Mouse (Mus musculus) intestine, postnatal 0 days (tissue): ENCODE results near the gene Gm36210. TPM values are rescaled to one million over a fixed set of nuclear protein-coding genes. Genes with fewer than 3 reads are reported as not detected.

Experiments
- ATAC-seq: fragments of 200-750 bp; cut with Nextera tagmentation; 2 replicates; pipeline ENCODE4 v1.8.0; 2017; ENCODE audit warnings: mild to moderate bottlenecking, moderate TSS enrichment, moderate library complexity
- H3K27ac ChIP-seq: fragments of 300-500 bp; sonication (generic); 2 replicates; pipeline ENCODE4 v1.5.1; 2014; ENCODE audit warnings: mild to moderate bottlenecking, low read depth, low read length, moderate library complexity
- H3K27me3 ChIP-seq: fragments of 300-500 bp; sonication (generic); replicated peaks from 2 replicates; pipeline ENCODE4 v1.6.1; 2014; ENCODE audit warnings: low read length, mixed read lengths; ENCODE audit not compliant: control insufficient read depth, insufficient read depth
- H3K36me3 ChIP-seq: fragments of 300-500 bp; sonication (generic); 2 replicates; pipeline ENCODE4 v1.6.1; 2014; ENCODE audit warnings: mild to moderate bottlenecking, moderate library complexity; ENCODE audit not compliant: control insufficient read depth, insufficient read depth
- H3K4me1 ChIP-seq: fragments of 300-500 bp; sonication (generic); replicated peaks from 2 replicates; pipeline ENCODE4 v1.6.1; 2014; ENCODE audit warnings: antibody characterized with exemption, low read length, mixed read lengths; ENCODE audit not compliant: control insufficient read depth, insufficient read depth
- H3K4me2 ChIP-seq: fragments of 300-500 bp; sonication (generic); replicated peaks from 2 replicates; pipeline ENCODE4 v1.6.1; 2014; ENCODE audit warnings: low read depth, mild to moderate bottlenecking, moderate library complexity
- H3K4me3 ChIP-seq: fragments of 300-500 bp; sonication (generic); 2 replicates; pipeline ENCODE4 v1.5.1; 2014; ENCODE audit warnings: low read depth, low read length
- H3K9ac ChIP-seq: fragments of 300-500 bp; sonication (generic); 2 replicates; pipeline ENCODE4 v1.6.1; 2014; ENCODE audit warnings: mild to moderate bottlenecking, low read depth, low read length
- H3K9me3 ChIP-seq: fragments of 300-500 bp; sonication (generic); 2 replicates; pipeline ENCODE4 v1.6.1; 2016; ENCODE audit warnings: mixed run types; ENCODE audit not compliant: control insufficient read depth
- CTCF ChIP-seq: sonication (generic); IDR thresholded peaks from 2 replicates; pipeline ENCODE4 v1.5.1; 2016; ENCODE audit warnings: low read depth, mild to moderate bottlenecking, control low read depth, antibody characterized with exemption, moderate library complexity
- WGBS: fragments of 180-500 bp; shearing (Covaris S2); extraction: QIAGEN DNeasy Blood & Tissue Kit; methylation state at CpG from one replicate; pipeline ENCODE4 v1.1.7; 2014; 5-methylcytosine and 5-hydroxymethylcytosine counted together
- polyA plus RNA-seq: library from polyadenylated mRNA; unstranded; fragments of >200 nt; fragmentation: Nextera tagmentation; extraction: Ambion mirVana; gene quantifications from 2 replicates; pipeline ENCODE4 v1.2.1, GENCODE M21; 2015

The Gm36210 gene
- polyA plus RNA-seq, 1 experiment from 2014 or later, result not detected

- no peaks in the 10 kb centered on the region for H3K9me3 ChIP-seq
- H3K27ac ChIP-seq, result no peak overlapping the region
- H3K36me3 ChIP-seq, result no peaks in the 10 kb centered on the region
- 62% methylated on average over 7 of the region's 7 CpGs for WGBS
- no peak overlapping the region for H3K9ac ChIP-seq
- no peak overlapping the region for H3K4me3 ChIP-seq
- ATAC-seq, result no peak
- H3K27me3 ChIP-seq, result 0 out of 2 replicates have a peak, but pooled peaks cover 3% of the 10 kb centered on the region
- no peak for TF ChIP-seq CTCF
- H3K4me1 ChIP-seq, result no peaks in the 10 kb centered on the region
- no peak overlapping the region for H3K4me2 ChIP-seq
Measured at GRCm38 (mm10) chr7:4857321-4857720, 49.0 kb downstream of the Gm36210 start.

GRCm38 (mm10) chr7:4856508-4856907 is 49.8 kb downstream of the Gm36210 start:
- no peak overlapping the region for H3K9ac ChIP-seq
- no peaks in the 10 kb centered on the region for H3K36me3 ChIP-seq
- no peak for ATAC-seq
- H3K4me2 ChIP-seq, result no peak overlapping the region
- no peaks in the 10 kb centered on the region for H3K9me3 ChIP-seq
- no peak for TF ChIP-seq CTCF
- H3K27me3 ChIP-seq, result 0 out of 2 replicates have a peak, but pooled peaks cover 3% of the 10 kb centered on the region
- no peak overlapping the region for H3K27ac ChIP-seq
- 81% methylated on average over 9 of the region's 9 CpGs for WGBS
- no peaks in the 10 kb centered on the region for H3K4me1 ChIP-seq
- no peak overlapping the region for H3K4me3 ChIP-seq

DNA sequence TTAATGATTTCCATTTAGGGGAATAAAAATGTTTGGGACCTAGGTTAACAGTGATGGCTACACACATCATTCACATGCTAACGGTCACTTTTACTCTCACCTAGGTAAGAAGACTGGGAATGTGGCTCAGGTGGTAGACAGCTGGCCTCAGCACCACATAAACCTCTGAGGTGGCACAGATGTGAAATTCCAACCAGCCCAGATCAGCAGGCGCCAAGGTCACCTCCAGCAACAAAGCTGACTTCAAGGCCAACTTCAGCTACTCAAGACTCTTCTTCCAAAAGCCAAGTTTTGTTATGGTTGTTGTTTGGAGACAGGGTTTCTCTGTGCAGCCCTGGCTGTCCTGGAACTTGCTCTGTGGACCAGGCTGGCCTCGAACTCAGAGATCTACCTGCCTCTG is 52.7 kb downstream of the Gm36210 start:
- Histone ChIP-seq H3K27me3 (0 out of 2 replicates have a peak, but pooled peaks cover 3% of the 10 kb centered on the region), H3K27ac (no peak overlapping the region), H3K4me1 (no peaks in the 10 kb centered on the region), H3K9me3 (no peaks in the 10 kb centered on the region), H3K36me3 (no peaks in the 10 kb centered on the region), H3K4me3 (no peak overlapping the region), H3K9ac (no peak overlapping the region), H3K4me2 (no peak overlapping the region)
- TF ChIP-seq CTCF, result no peak
- no peak for ATAC-seq
- 78% methylated on average over 3 of the region's 3 CpGs for WGBS

- H3K27ac ChIP-seq, result no peak overlapping the region
- H3K36me3 ChIP-seq, result no peaks in the 10 kb centered on the region
- no peak overlapping the region for H3K9ac ChIP-seq
- H3K27me3 ChIP-seq, result no peaks in the 10 kb centered on the region
- H3K4me3 ChIP-seq, result no peak overlapping the region
- H3K9me3 ChIP-seq, result no peaks in the 10 kb centered on the region
- no peak for TF ChIP-seq CTCF
- no peak for ATAC-seq
- no peaks in the 10 kb centered on the region for H3K4me1 ChIP-seq
- 78% methylated on average over 8 of the region's 8 CpGs for WGBS
- no peak overlapping the region for H3K4me2 ChIP-seq
Measured at GRCm38 (mm10) chr7:4851315-4851688, 55.0 kb downstream of the Gm36210 start.

GRCm38 (mm10) chr7:4850621-4851314 is 55.5 kb downstream of the Gm36210 start:
- no peak overlapping the region for H3K27ac ChIP-seq
- WGBS, result 80% methylated on average over 11 of the region's 11 CpGs
- no peak overlapping the region for H3K4me2 ChIP-seq
- no peak overlapping the region for H3K9ac ChIP-seq
- no peak overlapping the region for H3K4me3 ChIP-seq
- no peaks in the 10 kb centered on the region for H3K9me3 ChIP-seq
- no peak for ATAC-seq
- H3K27me3 ChIP-seq, result 0 out of 2 replicates have a peak, but pooled peaks cover 3% of the 10 kb centered on the region
- no peaks in the 10 kb centered on the region for H3K4me1 ChIP-seq
- TF ChIP-seq CTCF, result no peak
- no peaks in the 10 kb centered on the region for H3K36me3 ChIP-seq

DNA sequence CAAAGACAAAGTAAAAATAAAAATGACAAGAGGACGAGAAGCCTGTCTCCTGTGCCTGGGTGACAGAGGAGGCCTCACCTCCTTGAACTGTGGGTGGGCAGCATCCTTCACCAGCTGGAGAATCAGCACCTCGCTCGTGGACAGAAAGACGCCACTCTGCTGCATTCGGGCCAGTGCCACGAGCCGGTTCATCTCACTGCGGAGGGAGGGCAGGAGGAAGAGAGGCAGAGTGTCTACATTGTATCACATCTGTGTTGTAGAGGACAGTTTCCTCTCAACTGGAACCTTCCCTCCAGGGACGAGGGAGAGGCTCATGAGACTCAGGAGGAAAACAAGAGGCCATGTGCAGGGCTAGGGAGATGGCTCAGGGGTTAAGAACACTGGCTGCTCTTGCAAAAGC is 56.9 kb downstream of the Gm36210 start:
- Histone ChIP-seq H3K27me3 (peaks cover 17% of the 10 kb centered on the region), H3K4me3 (no peak overlapping the region), H3K9me3 (no peaks in the 10 kb centered on the region), H3K27ac (no peak overlapping the region), H3K4me1 (0 out of 2 replicates have a peak, but pooled peaks cover 3% of the 10 kb centered on the region), H3K36me3 (no peaks in the 10 kb centered on the region), H3K4me2 (no peak overlapping the region), H3K9ac (no peak overlapping the region)
- 59% methylated on average over 9 of the region's 9 CpGs for WGBS
- ATAC-seq, result no peak
- TF ChIP-seq CTCF, result no peak

Other genes starting within 250 kb of the Gm36210 start
- 4.7 and 5.8 TPM in 2 replicates for gene Ppp6r1, start 247.5 kb downstream of the Gm36210 start, polyA plus RNA-seq
- 43.3 and 45.6 TPM in 2 replicates for gene Hspbp1, start 221.4 kb downstream of the Gm36210 start, polyA plus RNA-seq
- 0.89 and 0.98 TPM in 2 replicates for gene Brsk1, start 215.9 kb downstream of the Gm36210 start, polyA plus RNA-seq
- gene Tmem150b, start 181.3 kb downstream of the Gm36210 start, polyA plus RNA-seq, result 20.7 and 21.5 TPM in 2 replicates
- 35.8 and 40.2 TPM in 2 replicates for gene Kmt5c, start 166.4 kb downstream of the Gm36210 start, polyA plus RNA-seq
- gene Cox6b2, start 153.4 kb downstream of the Gm36210 start, polyA plus RNA-seq, result 48.5 and 48.8 TPM in 2 replicates
- not detected in 2 replicates for gene Fam71e2, start 135.2 kb downstream of the Gm36210 start, polyA plus RNA-seq
- 0.12 and 0.30 TPM in 2 replicates for gene Il11, start 123.7 kb downstream of the Gm36210 start, polyA plus RNA-seq
- gene Tmem190, start 123.6 kb downstream of the Gm36210 start, polyA plus RNA-seq, result 0.59 TPM in 1 of 2 replicates, not detected in the other
- 74.3 and 75.5 TPM in 2 replicates for gene Tmem238, start 116.9 kb downstream of the Gm36210 start, polyA plus RNA-seq
- 419 and 467 TPM in 2 replicates for gene Rpl28, start 113.6 kb downstream of the Gm36210 start, polyA plus RNA-seq
- gene Ube2s, start 93.9 kb downstream of the Gm36210 start, polyA plus RNA-seq, result 116 and 126 TPM in 2 replicates
- 0.07 and 0.09 TPM in 2 replicates for gene Shisa7, start 61.8 kb downstream of the Gm36210 start, polyA plus RNA-seq
- 12.5 and 15.5 TPM in 2 replicates for gene Isoc2b, start 36.3 kb downstream of the Gm36210 start, polyA plus RNA-seq
- gene Isoc2a, start 29.4 kb downstream of the Gm36210 start, polyA plus RNA-seq, result 1.3 and 1.6 TPM in 2 replicates
- 2.9 TPM in 2 replicates for gene Zfp628, start 8.7 kb upstream of the Gm36210 start, polyA plus RNA-seq
- 1.5 and 1.9 TPM in 2 replicates for gene Nat14, start 15.5 kb upstream of the Gm36210 start, polyA plus RNA-seq
- gene Ssc5d, start 19.3 kb upstream of the Gm36210 start, polyA plus RNA-seq, result 2.3 and 2.6 TPM in 2 replicates
- gene Sbk2, start 57.9 kb upstream of the Gm36210 start, polyA plus RNA-seq, result 0.47 and 0.76 TPM in 2 replicates
- not detected in 2 replicates for gene Sbk3, start 64.7 kb upstream of the Gm36210 start, polyA plus RNA-seq
- 10.5 and 12.9 TPM in 2 replicates for gene Zfp579, start 89.6 kb upstream of the Gm36210 start, polyA plus RNA-seq
- gene Zfp524, start 107.9 kb upstream of the Gm36210 start, polyA plus RNA-seq, result 21.9 and 22.6 TPM in 2 replicates
- gene Fiz1, start 108.2 kb upstream of the Gm36210 start, polyA plus RNA-seq, result 15.5 and 16.1 TPM in 2 replicates
- gene Gm44973, start 109.0 kb upstream of the Gm36210 start, polyA plus RNA-seq, result 4.4 and 4.7 TPM in 2 replicates
- gene Zfp865, start 113.9 kb upstream of the Gm36210 start, polyA plus RNA-seq, result 2.3 and 2.6 TPM in 2 replicates
- 8.3 and 8.8 TPM in 2 replicates for gene Ccdc106, start 114.0 kb upstream of the Gm36210 start, polyA plus RNA-seq
- not detected in 2 replicates for gene 4632433K11Rik, start 127.6 kb upstream of the Gm36210 start, polyA plus RNA-seq
- 6.4 and 6.5 TPM in 2 replicates for gene Zfp784, start 131.9 kb upstream of the Gm36210 start, polyA plus RNA-seq
- gene Zfp580, start 145.0 kb upstream of the Gm36210 start, polyA plus RNA-seq, result 15.8 and 16.9 TPM in 2 replicates
- gene U2af2, start 155.6 kb upstream of the Gm36210 start, polyA plus RNA-seq, result 48.3 and 51.4 TPM in 2 replicates
- 98.0 and 106 TPM in 2 replicates for gene Epn1, start 173.7 kb upstream of the Gm36210 start, polyA plus RNA-seq
- not detected in 2 replicates for gene Rfpl4, start 210.4 kb upstream of the Gm36210 start, polyA plus RNA-seq
- gene Rasl2-9, start 219.4 kb upstream of the Gm36210 start, polyA plus RNA-seq, result 1.6 and 2.3 TPM in 2 replicates
- gene Vmn1r55, start 243.2 kb upstream of the Gm36210 start, polyA plus RNA-seq, result not detected in 2 replicates